Mouse (Mus musculus) cerebellum, adult 2 months (tissue): ENCODE measurements around the gene Psmc6. TPM values are rescaled to one million over a fixed set of nuclear protein-coding genes. Genes with fewer than 3 reads are reported as not detected.

Experiments
- DNase-seq, 2 experiments: peaks; one replicate each; pipeline ENCODE4 v3.0.0; 2021
- H3K27ac ChIP-seq: fragments of 200-500 bp; 2 replicates; pipeline ENCODE4 v1.5.1; 2012; ENCODE audit warnings: low read length, control low read depth, inconsistent platforms; ENCODE audit not compliant: insufficient read depth
- H3K27me3 ChIP-seq: fragments of 200-500 bp; 2 replicates; pipeline ENCODE4 v1.6.1; 2012; ENCODE audit warnings: inconsistent platforms, mild to moderate bottlenecking, low read length, moderate library complexity; ENCODE audit not compliant: control insufficient read depth, insufficient read depth
- H3K4me1 ChIP-seq: fragments of 200-500 bp; 2 replicates; pipeline ENCODE4 v1.6.1; 2011; ENCODE audit warnings: low read length; ENCODE audit not compliant: control insufficient read depth, insufficient read depth
- H3K4me3 ChIP-seq: fragments of 200-500 bp; replicated peaks from 2 replicates; pipeline ENCODE3; 2011; ENCODE audit warnings: mild to moderate bottlenecking, low read depth, low read length, control low read depth; ENCODE audit not compliant: insufficient read depth
- CTCF ChIP-seq: fragments of 200-500 bp; IDR thresholded peaks from 2 replicates; pipeline ENCODE4 v1.5.1; 2011; ENCODE audit warnings: low read depth, mild to moderate bottlenecking, control low read depth, low read length, moderate library complexity, borderline replicate concordance; ENCODE audit not compliant: insufficient read depth
- POLR2A ChIP-seq: fragments of 200-500 bp; IDR thresholded peaks from 2 replicates; pipeline ENCODE4 v1.6.1; 2011; ENCODE audit warnings: low read length, control low read depth, borderline replicate concordance; ENCODE audit not compliant: insufficient read depth
- WGBS: fragments of 180-500 bp; shearing (Covaris S2); methylation state at CpG from one replicate; pipeline ENCODE4 v1.1.7; 2018; 5-methylcytosine and 5-hydroxymethylcytosine counted together
- polyA plus RNA-seq: library from polyadenylated mRNA; depleted of rRNA; stranded (reverse); fragments of >200 nt; gene quantifications from 2 replicates; pipeline ENCODE4 v1.2.3, GENCODE M21; 2012

Gene Psmc6
- polyA plus RNA-seq, 1 experiment, result 115 TPM

GRCm38 (mm10) chr14:45322450-45322849 lies 7.1 kb upstream of the Psmc6 start:
- 84% methylated on average over 2 of the region's 2 CpGs for WGBS
- TF ChIP-seq CTCF, result no peak
- TF ChIP-seq POLR2A, result no peak
- Histone ChIP-seq H3K4me3 (no peak overlapping the region), H3K27me3 (no peaks in the 10 kb centered on the region), H3K4me1 (no peaks in the 10 kb centered on the region; the same call in 1 of the 2 replicates), H3K27ac (no peak overlapping the region)
- no peak for DNase-seq

GRCm38 (mm10) chr14:45323320-45323719 lies 6.3 kb upstream of the Psmc6 start:
- Histone ChIP-seq H3K27me3 (no peaks in the 10 kb centered on the region), H3K27ac (no peak overlapping the region), H3K4me3 (no peak overlapping the region), H3K4me1 (no peaks in the 10 kb centered on the region)
- 88% methylated on average over 3 of the region's 3 CpGs for WGBS
- DNase-seq, result no peak
- TF ChIP-seq CTCF (no peak), POLR2A (no peak)

- H3K27ac ChIP-seq, result no peak overlapping the region
- H3K4me1 ChIP-seq, result no peaks in the 10 kb centered on the region
- no peaks in the 10 kb centered on the region for H3K27me3 ChIP-seq
- no peak for DNase-seq
- no peak overlapping the region for H3K4me3 ChIP-seq
- TF ChIP-seq POLR2A (no peak), CTCF (no peak)
Measured at GRCm38 (mm10) chr14:45325471-45325870, 4.1 kb upstream of the Psmc6 start.

GRCm38 (mm10) chr14:45328072-45328713 lies 1.4 kb upstream of the Psmc6 start:
- H3K4me3 ChIP-seq, result no peak overlapping the region
- WGBS, result 93% methylated on average over 4 of the region's 4 CpGs
- H3K27ac ChIP-seq, result no peak overlapping the region
- TF ChIP-seq POLR2A (no peak), CTCF (no peak)
- H3K4me1 ChIP-seq, result no peaks in the 10 kb centered on the region
- no peak for DNase-seq
- H3K27me3 ChIP-seq, result no peaks in the 10 kb centered on the region

- H3K27me3 ChIP-seq, result no peaks in the 10 kb centered on the region
- peak overlapping the region; percentile 39 for H3K4me3 ChIP-seq
- no peaks in the 10 kb centered on the region for H3K4me1 ChIP-seq
- H3K27ac ChIP-seq, result no peak overlapping the region
- TF ChIP-seq CTCF (no peak), POLR2A (no peak)
- no peak for DNase-seq
- 8% methylated on average over 8 of the region's 8 CpGs for WGBS
Measured at GRCm38 (mm10) chr14:45329018-45329588, 485 bp upstream of the Psmc6 start.

GRCm38 (mm10) chr14:45350931-45351859 lies 21.6 kb downstream of the Psmc6 start, which contains the start of gene Styx:
Gene Styx, plus strand, starts transcription at chr14:45351093.
- 1% methylated on average over 77 of the region's 93 CpGs for WGBS
- TF ChIP-seq POLR2A (peak; percentile 46; the same call in 1 of the 2 replicates), CTCF (no peak)
- H3K27me3 ChIP-seq, result no peaks in the 10 kb centered on the region
- no peak within 1 kb of the TSS for H3K27ac ChIP-seq
- peak within 1 kb of the TSS; percentile 96 for H3K4me3 ChIP-seq
- DNase-seq, result peak; percentile 96
- peaks cover 5% of the 10 kb centered on the region for H3K4me1 ChIP-seq

GRCm38 (mm10) chr14:45364211-45365195 lies 34.9 kb downstream of the Psmc6 start:
- Histone ChIP-seq H3K4me3 (peak overlapping the region; percentile 4), H3K27me3 (no peaks in the 10 kb centered on the region), H3K4me1 (no peaks in the 10 kb centered on the region; the same call in 1 of the 2 replicates), H3K27ac (peak overlapping the region; percentile 4; the same call in 1 of the 2 replicates)
- 9% methylated on average over 16 of the region's 16 CpGs for WGBS
- peak; percentile 68 to 84 for DNase-seq
- TF ChIP-seq CTCF, result no peak
